Mouse (Mus musculus) heart, adult 8-10 months (tissue): ENCODE results near the gene Pla2g4f. TPM values are rescaled to one million over a fixed set of nuclear protein-coding genes. Genes with fewer than 3 reads are reported as not detected.

Experiments
- DNase-seq: peaks from one replicate; pipeline ENCODE4 v3.0.0; 2022; ENCODE audit warnings: low spot score
- total RNA-seq, 4 experiments: library from RNA; stranded (reverse); gene quantifications; 2 replicates each; pipeline ENCODE4 v1.2.4; 2022

The Pla2g4f gene
- total RNA-seq, 4 experiments from 2014 or later, result 0.14 TPM; not detected in 3

- DNase-seq, result no peak
Measured at GRCm38 (mm10) chr2:120281221-120281620, 32.7 kb downstream of the Pla2g4f start.

- peak; percentile 34 for DNase-seq
Measured at GRCm38 (mm10) chr2:120279961-120280360, 34.0 kb downstream of the Pla2g4f start.

- no peak for DNase-seq
Measured at GRCm38 (mm10) chr2:120276951-120277350, 37.0 kb downstream of the Pla2g4f start.

GRCm38 (mm10) chr2:120268635-120269034, 45.3 kb downstream of the Pla2g4f start:
- no peak for DNase-seq

- DNase-seq, result no peak
Measured at GRCm38 (mm10) chr2:120265523-120265922, 48.4 kb downstream of the Pla2g4f start.

GRCm38 (mm10) chr2:120264858-120265257, 49.1 kb downstream of the Pla2g4f start:
- no peak for DNase-seq

GRCm38 (mm10) chr2:120262876-120263275, 51.1 kb downstream of the Pla2g4f start:
- no peak for DNase-seq

GRCm38 (mm10) chr2:120261346-120261745, 52.6 kb downstream of the Pla2g4f start:
- no peak for DNase-seq

GRCm38 (mm10) chr2:120256259-120256658, 57.7 kb downstream of the Pla2g4f start:
- no peak for DNase-seq

GRCm38 (mm10) chr2:120252644-120253043, 61.3 kb downstream of the Pla2g4f start:
- DNase-seq, result no peak

Other genes with a start within 250 kb of the Pla2g4f start
- 100 to 1,000 TPM; 312 to 410 (median 362) TPM for gene Ehd4, start 159.6 kb downstream of the Pla2g4f start, total RNA-seq
- 1 to 10 TPM; 2.6 to 5.7 (median 3.8) TPM for gene Pla2g4e, start 68.8 kb downstream of the Pla2g4f start, total RNA-seq
- not detected for gene Pla2g4d, start 25.0 kb downstream of the Pla2g4f start, total RNA-seq
- gene Vps39, start 39.0 kb upstream of the Pla2g4f start, total RNA-seq, result 10 to 100 TPM; 29.5 to 35.2 (median 31.4) TPM
- gene Ganc, start 89.7 kb upstream of the Pla2g4f start, total RNA-seq, result 10 to 100 TPM; 25.4 to 33.7 (median 31.3) TPM
- 10 to 100 TPM; 15.5 to 18.5 (median 16.5) TPM for gene Tmem87a, start 89.9 kb upstream of the Pla2g4f start, total RNA-seq
- gene Capn3, start 141.9 kb upstream of the Pla2g4f start, total RNA-seq, result 1 to 10 TPM; 4.2 to 6.8 (median 4.6) TPM
- 100 to 1,000 TPM; 499 to 578 (median 540) TPM for gene Zfp106, start 249.7 kb upstream of the Pla2g4f start, total RNA-seq